Mouse (Mus musculus): ENCODE results near the gene Mtmr2.

- TF ChIP-seq CTCF (IDR thresholded peaks at IDR 0.05) (no peak), POLR2A (IDR thresholded peaks at IDR 0.05; ENCODE audit: insufficient read depth, low read depth, low read length) (no peak)
Observed at GRCm38 (mm10) chr9:13825896-13826295, 77.7 kb downstream of the Mtmr2 start.
